9 mouse cellular contexts compared by ENCODE assay signal in genomic region chr2:167675120-167675909, GRCm38 (mm10). TPM values are rescaled to one million over a fixed set of nuclear protein-coding genes. Genes with fewer than 3 reads are reported as not detected.
DNase-seq lines count a peak whose midpoint lies in the region; ATAC-seq and TF ChIP-seq lines count a peak whose summit lies in the region.
"Had no signal": no experiment of that assay in that cellular context is flagged by ENCODE, and none has a peak within 500 bp of the region (broad histone marks: within the 10 kb centered on the region; RNA-seq: fewer than 3 reads in every experiment).

No protein-coding gene starts in this region.

- H3K36me3 ChIP-seq in liver, adult 2 months (ENCODE audit: control insufficient read depth, insufficient read depth, low read length) = no peaks in the 10 kb centered on the region
- H3K36me3 ChIP-seq in liver, embryonic 11.5 days (ENCODE audit: control insufficient read depth, insufficient read depth, low read length) = no peaks in the 10 kb centered on the region
- H3K36me3 ChIP-seq: heart, embryonic 15.5 days had no signal

- H3K4me3 ChIP-seq in liver, adult 2 months (ENCODE audit: insufficient read depth, low read depth, low read length) = no peak overlapping the region
- no peak overlapping the region for H3K4me3 ChIP-seq in liver, embryonic 11.5 days (ENCODE audit: low read depth, low read length)
- H3K4me3 ChIP-seq: heart, embryonic 15.5 days had no signal

- H3K27me3 ChIP-seq in liver, adult 2 months (ENCODE audit: control insufficient read depth, insufficient read depth, low read length) = no peaks in the 10 kb centered on the region
- H3K27me3 ChIP-seq in liver, embryonic 11.5 days (replicated peaks; ENCODE audit: control insufficient read depth, insufficient read depth, low read length) = peaks cover 4% of the 10 kb centered on the region; the same call in 1 of the 2 replicates
- H3K27me3 ChIP-seq: heart, embryonic 15.5 days had no signal

- no peaks in the 10 kb centered on the region for H3K79me2 ChIP-seq in liver, adult 2 months (ENCODE audit: control insufficient read depth, insufficient read depth, low read length)

- WGBS in liver, adult 2 months = 45% methylated on average over 14 of the region's 14 CpGs
- WGBS in liver, embryonic 11.5 days = 33% methylated on average over 14 of the region's 14 CpGs

- peak; percentile 65 to 66 for DNase-seq in cerebellum, postnatal 10 days
- no peak for DNase-seq in cerebellum, adult 9-11 months
- no peak for DNase-seq in liver, adult 2 months (ENCODE audit: extremely low read depth, low read depth, low spot score)
- no peak for DNase-seq in liver, embryonic 11.5 days (ENCODE audit: low spot score)
- DNase-seq in right cerebral cortex, postnatal 25 days = no peak
- DNase-seq in frontal cortex, postnatal 36 days (ENCODE audit: low spot score in 2 of 2) = no peak

- peak; percentile 82 for TF ChIP-seq CTCF in liver, adult 2 months (IDR thresholded peaks at IDR 0.05; ENCODE audit: low read depth, low read length)

- no peak overlapping the region for H3K27ac ChIP-seq in liver, adult 2 months (replicated peaks; ENCODE audit: insufficient read depth, low read depth, low read length)
- H3K27ac ChIP-seq in liver, embryonic 11.5 days (ENCODE audit: low read depth, low read length) = no peak overlapping the region
- H3K27ac ChIP-seq: heart, embryonic 15.5 days had no signal

- TF ChIP-seq POLR2A in liver, adult 2 months (IDR thresholded peaks at IDR 0.05; ENCODE audit: extremely low read depth, insufficient read depth, low read length) = no peak

- no peak overlapping the region for H3K4me2 ChIP-seq in liver, embryonic 11.5 days
- H3K4me2 ChIP-seq: heart, embryonic 15.5 days had no signal

- no peaks in the 10 kb centered on the region for H3K9me3 ChIP-seq in liver, embryonic 11.5 days (ENCODE audit: control insufficient read depth, low read length)
- H3K9me3 ChIP-seq: heart, embryonic 15.5 days had no signal

- H3K9ac ChIP-seq in liver, adult 2 months (ENCODE audit: low read depth, low read length) = no peak overlapping the region
- no peak overlapping the region for H3K9ac ChIP-seq in liver, embryonic 11.5 days (ENCODE audit: low read depth, low read length)
- H3K9ac ChIP-seq: heart, embryonic 15.5 days had no signal

- ATAC-seq in liver, embryonic 11.5 days (replicated peaks; ENCODE audit: low FRiP score) = no peak
- peak; percentile 62 for ATAC-seq in common myeloid progenitor, adult 5-6 weeks (replicated peaks; ENCODE audit: low read depth, poor library complexity, severe bottlenecking)
- ATAC-seq in megakaryocyte, adult 5-6 weeks (ENCODE audit: poor library complexity, severe bottlenecking) = peak; percentile 70

- peaks cover 8% of the 10 kb centered on the region for H3K4me1 ChIP-seq in liver, adult 2 months (ENCODE audit: control insufficient read depth, insufficient read depth, low read length)
- H3K4me1 ChIP-seq in liver, embryonic 11.5 days (replicated peaks; ENCODE audit: control insufficient read depth, insufficient read depth, low read length) = peaks cover 8% of the 10 kb centered on the region

RNA-seq across cellular contexts. Expression of gene Cebpb, which starts 13.4 kb away (rescaled TPM):
- total RNA-seq in liver, adult 2 months (2014; rRNA removed) = 125 and 147 TPM in 2 replicates
- polyA plus RNA-seq in liver, adult 2 months (2012; rRNA removed) = 200 and 210 TPM in 2 replicates
- 13.9 and 14.4 TPM in 2 replicates for polyA plus RNA-seq in liver, embryonic 11.5 days (2014; fragmentation: Nextera tagmentation; extraction: Ambion mirVana)
- total RNA-seq in common myeloid progenitor, adult 5-6 weeks (2017) = 4.7 and 6.5 TPM in 2 replicates
- 79.3 and 125 TPM in 2 replicates for total RNA-seq in megakaryocyte, adult 5-6 weeks (2015)
- total RNA-seq in megakaryocyte, adult 5-6 weeks (2017) = 55.5 and 59.5 TPM in 2 replicates

RNA-seq across cellular contexts. Expression of gene Gm20431, which starts 14.0 kb away (rescaled TPM):
- not detected in 2 replicates for total RNA-seq in liver, adult 2 months (2014; rRNA removed)
- polyA plus RNA-seq in liver, adult 2 months (2012; rRNA removed) = 10.6 and 10.8 TPM in 2 replicates
- 3.8 and 4.9 TPM in 2 replicates for polyA plus RNA-seq in liver, embryonic 11.5 days (2014; fragmentation: Nextera tagmentation; extraction: Ambion mirVana)
- not detected in 2 replicates for total RNA-seq in common myeloid progenitor, adult 5-6 weeks (2017)
- total RNA-seq in megakaryocyte, adult 5-6 weeks (2015) = 6.1 and 22.8 TPM in 2 replicates
- total RNA-seq in megakaryocyte, adult 5-6 weeks (2017) = not detected in 2 replicates

RNA-seq across cellular contexts. Expression of gene Tmem189, which starts 14.3 kb away (rescaled TPM):
- total RNA-seq in liver, adult 2 months (2014; rRNA removed) = 4.8 and 5.8 TPM in 2 replicates
- polyA plus RNA-seq in liver, adult 2 months (2012; rRNA removed) = 19.6 and 24.8 TPM in 2 replicates
- 30.5 and 32.6 TPM in 2 replicates for polyA plus RNA-seq in liver, embryonic 11.5 days (2014; fragmentation: Nextera tagmentation; extraction: Ambion mirVana)
- 17.3 and 27.5 TPM in 2 replicates for total RNA-seq in common myeloid progenitor, adult 5-6 weeks (2017)
- total RNA-seq in megakaryocyte, adult 5-6 weeks (2015) = 25.1 and 35.7 TPM in 2 replicates
- total RNA-seq in megakaryocyte, adult 5-6 weeks (2017) = 40.6 and 43.1 TPM in 2 replicates

RNA-seq across cellular contexts. Expression of gene Ube2v1, which starts 43.4 kb away (rescaled TPM):
- 26.2 and 34.5 TPM in 2 replicates for total RNA-seq in liver, adult 2 months (2014; rRNA removed)
- polyA plus RNA-seq in liver, adult 2 months (2012; rRNA removed) = 69.9 and 75.2 TPM in 2 replicates
- 304 and 308 TPM in 2 replicates for polyA plus RNA-seq in liver, embryonic 11.5 days (2014; fragmentation: Nextera tagmentation; extraction: Ambion mirVana)
- 60.9 and 84.5 TPM in 2 replicates for total RNA-seq in common myeloid progenitor, adult 5-6 weeks (2017)
- 68.8 and 86.3 TPM in 2 replicates for total RNA-seq in megakaryocyte, adult 5-6 weeks (2015)
- 45.1 and 51.9 TPM in 2 replicates for total RNA-seq in megakaryocyte, adult 5-6 weeks (2017)

Comparison
In these comparisons a context has a peak if more than half of its experiments do, and no peak if none do; other contexts are left out.
1. DNase-seq: peak in cerebellum, postnatal 10 days (2 of 2); none in cerebellum, adult 9-11 months (single experiment), liver, adult 2 months (single experiment), liver, embryonic 11.5 days (single experiment), right cerebral cortex, postnatal 25 days (single experiment) and frontal cortex, postnatal 36 days (0 of 2).